Comparison of ENCODE assay signal across 9 mouse cellular contexts in the genomic region with DNA sequence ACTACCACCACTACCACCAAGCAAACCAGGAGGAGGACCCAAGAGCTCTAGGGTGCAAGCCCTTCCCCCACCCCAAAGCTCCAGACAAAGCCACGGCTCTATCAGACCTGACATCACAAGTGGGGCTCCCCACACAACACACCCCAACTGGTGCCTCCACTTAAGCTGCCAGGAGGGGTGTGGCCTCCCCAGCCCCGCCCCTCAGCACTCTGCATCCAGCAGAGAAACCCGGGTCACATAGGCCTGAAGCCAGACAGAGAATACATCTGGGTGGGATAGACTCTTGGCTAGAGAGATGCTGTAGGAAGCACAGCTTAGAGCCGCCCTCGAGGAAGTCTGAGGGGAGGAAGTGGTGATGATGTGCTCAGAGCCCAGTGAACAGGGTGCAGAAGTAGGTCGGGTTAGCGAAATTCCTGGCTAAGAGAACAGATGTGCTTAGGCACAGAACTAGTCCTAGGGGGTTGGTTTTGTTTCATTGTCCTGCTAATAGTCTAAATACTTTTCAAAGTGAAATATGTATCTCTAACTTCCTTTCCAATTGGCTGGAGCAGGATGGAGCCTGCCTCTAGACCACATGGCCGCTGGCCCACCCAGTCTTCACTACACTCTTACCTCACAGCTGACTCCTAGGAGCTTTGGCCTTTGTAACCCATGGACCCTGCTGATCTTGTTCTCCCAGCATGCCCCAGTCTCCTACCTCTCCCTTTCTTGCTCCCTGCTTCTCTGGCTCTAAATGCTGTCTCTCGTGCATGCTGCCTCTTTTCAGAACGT. TPM values are rescaled to one million over a fixed set of nuclear protein-coding genes. Genes with fewer than 3 reads are reported as not detected.
DNase-seq lines count a peak whose midpoint lies in the region; ATAC-seq lines count a peak whose summit lies in the region.
"Had no signal": no experiment of that assay in that cellular context is flagged by ENCODE, and none has a peak within 500 bp of the region (broad histone marks: within the 10 kb centered on the region; RNA-seq: fewer than 3 reads in every experiment).

No protein-coding gene starts in this region.

- no peak overlapping the region for H3K4me2 ChIP-seq in midbrain, embryonic 15.5 days
- H3K4me2 ChIP-seq in intestine, embryonic 15.5 days (replicated peaks), result no peak overlapping the region; the same call in 1 of the 2 replicates
- H3K4me2 ChIP-seq: neural tube, embryonic 13.5 days had no signal

- H3K27me3 ChIP-seq in midbrain, embryonic 10.5 days (ENCODE audit: low read depth, poor library complexity, severe bottlenecking), result no peaks in the 10 kb centered on the region
- no peaks in the 10 kb centered on the region for H3K27me3 ChIP-seq in midbrain, embryonic 15.5 days (replicated peaks)
- H3K27me3 ChIP-seq in intestine, embryonic 15.5 days (replicated peaks), result no peaks in the 10 kb centered on the region
- H3K27me3 ChIP-seq: neural tube, embryonic 13.5 days had no signal

- WGBS in midbrain, embryonic 10.5 days, result 54% methylated on average over 10 of the region's 10 CpGs
- WGBS in midbrain, embryonic 15.5 days, result 49% methylated on average over 10 of the region's 10 CpGs
- 33% methylated on average over 10 of the region's 10 CpGs for WGBS in intestine, embryonic 15.5 days

- 0 out of 2 replicates have a peak overlapping the region, but pooled peaks have one; percentile 4 for H3K27ac ChIP-seq in midbrain, embryonic 10.5 days (replicated peaks)
- H3K27ac ChIP-seq in midbrain, embryonic 15.5 days, result no peak overlapping the region
- H3K27ac ChIP-seq in intestine, embryonic 15.5 days, result peak overlapping the region; percentile 56

- no peak overlapping the region for H3K4me3 ChIP-seq in midbrain, embryonic 10.5 days
- H3K4me3 ChIP-seq in midbrain, embryonic 15.5 days, result no peak overlapping the region
- no peak overlapping the region for H3K4me3 ChIP-seq in intestine, embryonic 15.5 days (replicated peaks)
- H3K4me3 ChIP-seq: neural tube, embryonic 13.5 days had no signal

- H3K9ac ChIP-seq in midbrain, embryonic 15.5 days, result no peak overlapping the region
- H3K9ac ChIP-seq in intestine, embryonic 15.5 days, result no peak overlapping the region
- H3K9ac ChIP-seq: neural tube, embryonic 13.5 days had no signal

- peaks cover 11% of the 10 kb centered on the region for H3K4me1 ChIP-seq in midbrain, embryonic 10.5 days
- H3K4me1 ChIP-seq in midbrain, embryonic 15.5 days, result no peaks in the 10 kb centered on the region
- peaks cover 20% of the 10 kb centered on the region for H3K4me1 ChIP-seq in intestine, embryonic 15.5 days (replicated peaks)

- no peak for DNase-seq in midbrain, embryonic 10.5 days (ENCODE audit: low spot score)
- DNase-seq in c-Kit-positive CD71-positive TER-119-positive erythroid progenitor cells, embryonic 14.5 days (ENCODE audit: low spot score), result peak; percentile 71
- no peak for DNase-seq in right cerebral cortex, postnatal 10 days (ENCODE audit: low spot score in 2 of 2)
- DNase-seq in layer of hippocampus, adult 18-20 months (ENCODE audit: low spot score in 2 of 2), result no peak
- DNase-seq in right cerebral cortex, postnatal 25 days, result no peak

- no peaks in the 10 kb centered on the region for H3K9me3 ChIP-seq in midbrain, embryonic 10.5 days (replicated peaks)
- no peaks in the 10 kb centered on the region for H3K9me3 ChIP-seq in midbrain, embryonic 15.5 days
- H3K9me3 ChIP-seq in intestine, embryonic 15.5 days, result no peaks in the 10 kb centered on the region
- H3K9me3 ChIP-seq: neural tube, embryonic 13.5 days had no signal

- ATAC-seq in midbrain, embryonic 15.5 days (replicated peaks), result no peak
- peak; percentile 80 for ATAC-seq in intestine, embryonic 15.5 days
- peak; percentile 45 for ATAC-seq in monocyte, adult 5-6 weeks (replicated peaks; ENCODE audit: insufficient number of reproducible peaks, low FRiP score, low TSS enrichment, poor library complexity, severe bottlenecking)

- peaks cover 74% of the 10 kb centered on the region for H3K36me3 ChIP-seq in midbrain, embryonic 10.5 days
- peaks cover 23% of the 10 kb centered on the region for H3K36me3 ChIP-seq in midbrain, embryonic 15.5 days (replicated peaks)
- peaks cover 44% of the 10 kb centered on the region for H3K36me3 ChIP-seq in intestine, embryonic 15.5 days

RNA-seq across cellular contexts. Expression of gene Kcnk7, which starts 0.8 kb away (rescaled TPM):
- 0.20 TPM in 1 of 2 replicates, not detected in the other for polyA plus RNA-seq in midbrain, embryonic 10.5 days (2016; fragmentation: Nextera tagmentation; extraction: Ambion mirVana)
- polyA plus RNA-seq in midbrain, embryonic 15.5 days (2015; fragmentation: Nextera tagmentation; extraction: Ambion mirVana), result 0.19 and 0.28 TPM in 2 replicates
- 0.29 and 0.43 TPM in 2 replicates for polyA plus RNA-seq in intestine, embryonic 15.5 days (2015; fragmentation: Nextera tagmentation; extraction: Ambion mirVana)
- 1.3 TPM in 2 of 3 replicates, not detected in the other for total RNA-seq in monocyte, adult 5-6 weeks (2017)
- total RNA-seq in layer of hippocampus, adult 18-20 months (2021), result not detected
- polyA plus RNA-seq: neural tube, embryonic 13.5 days had no signal

RNA-seq across cellular contexts. Expression of gene Pcnx3, which starts 16.3 kb away (rescaled TPM):
- 22.8 and 25.6 TPM in 2 replicates for polyA plus RNA-seq in midbrain, embryonic 10.5 days (2016; fragmentation: Nextera tagmentation; extraction: Ambion mirVana)
- polyA plus RNA-seq in midbrain, embryonic 15.5 days (2015; fragmentation: Nextera tagmentation; extraction: Ambion mirVana), result 29.2 TPM in 2 replicates
- polyA plus RNA-seq in intestine, embryonic 15.5 days (2015; fragmentation: Nextera tagmentation; extraction: Ambion mirVana), result 16.3 and 16.8 TPM in 2 replicates
- total RNA-seq in monocyte, adult 5-6 weeks (2017), result 13.3 to 41.9 TPM (median 22.3 TPM) in 3 replicates
- 10 to 100 TPM; 58.3 to 68.6 TPM for total RNA-seq in layer of hippocampus, adult 18-20 months (2021)

RNA-seq across cellular contexts. Expression of gene Map3k11, which starts 16.4 kb away (rescaled TPM):
- 28.7 and 29.9 TPM in 2 replicates for polyA plus RNA-seq in midbrain, embryonic 10.5 days (2016; fragmentation: Nextera tagmentation; extraction: Ambion mirVana)
- polyA plus RNA-seq in midbrain, embryonic 15.5 days (2015; fragmentation: Nextera tagmentation; extraction: Ambion mirVana), result 12.5 and 14.0 TPM in 2 replicates
- 33.7 and 36.3 TPM in 2 replicates for polyA plus RNA-seq in intestine, embryonic 15.5 days (2015; fragmentation: Nextera tagmentation; extraction: Ambion mirVana)
- 41.8 to 57.5 TPM (median 46.8 TPM) in 3 replicates for total RNA-seq in monocyte, adult 5-6 weeks (2017)
- total RNA-seq in layer of hippocampus, adult 18-20 months (2021), result 10 to 100 TPM; 17.6 to 18.1 TPM

RNA-seq across cellular contexts. Expression of gene Ehbp1l1, which starts 21.1 kb away (rescaled TPM):
- polyA plus RNA-seq in midbrain, embryonic 10.5 days (2016; fragmentation: Nextera tagmentation; extraction: Ambion mirVana), result 9.3 and 9.5 TPM in 2 replicates
- polyA plus RNA-seq in midbrain, embryonic 15.5 days (2015; fragmentation: Nextera tagmentation; extraction: Ambion mirVana), result 23.7 and 25.5 TPM in 2 replicates
- 38.6 and 40.1 TPM in 2 replicates for polyA plus RNA-seq in intestine, embryonic 15.5 days (2015; fragmentation: Nextera tagmentation; extraction: Ambion mirVana)
- total RNA-seq in monocyte, adult 5-6 weeks (2017), result 141 to 192 TPM (median 174 TPM) in 3 replicates
- 10 to 100 TPM; 13.9 to 17.2 TPM for total RNA-seq in layer of hippocampus, adult 18-20 months (2021)

RNA-seq across cellular contexts. Expression of gene Fam89b, which starts 24.5 kb away (rescaled TPM):
- polyA plus RNA-seq in midbrain, embryonic 10.5 days (2016; fragmentation: Nextera tagmentation; extraction: Ambion mirVana), result 141 and 160 TPM in 2 replicates
- polyA plus RNA-seq in midbrain, embryonic 15.5 days (2015; fragmentation: Nextera tagmentation; extraction: Ambion mirVana), result 158 and 165 TPM in 2 replicates
- polyA plus RNA-seq in intestine, embryonic 15.5 days (2015; fragmentation: Nextera tagmentation; extraction: Ambion mirVana), result 68.7 and 69.6 TPM in 2 replicates
- 33.1 to 54.4 TPM (median 45.1 TPM) in 3 replicates for total RNA-seq in monocyte, adult 5-6 weeks (2017)
- 10 to 100 TPM; 28.5 to 28.6 TPM for total RNA-seq in layer of hippocampus, adult 18-20 months (2021)
